Mouse (Mus musculus) heart, adult 18-20 months (tissue): ENCODE results near the gene 9530003J23Rik. TPM values are rescaled to one million over a fixed set of nuclear protein-coding genes. Genes with fewer than 3 reads are reported as not detected.
"Not testable (repeated sequence)": the region's sequence is repeated elsewhere in the genome, so short reads cannot be mapped to it uniquely, and the experiment has no call there.

Experiments
- DNase-seq, 2 experiments: peaks; one replicate each; pipeline ENCODE4 v3.0.0; 2021 to 2022; ENCODE audit warnings: mixed read lengths in 1 of 2
- long read RNA-seq, 2 experiments: library from polyadenylated mRNA; stranded (forward); transcript quantifications; one replicate each; pipeline ENCODE4 v2.0.0; 2021
- total RNA-seq, 2 experiments: library from RNA; stranded (reverse); gene quantifications; 2 replicates each; pipeline ENCODE4 v1.2.3; 2021

9530003J23Rik gene
- not detected for total RNA-seq
- long read RNA-seq, experiment 1 = 0 reads
- long read RNA-seq, experiment 2 = 0 reads

- DNase-seq = no peak
Observed at GRCm38 (mm10) chr10:117238603-117239002, at the start of gene 9530003J23Rik. Gene 9530003J23Rik, minus strand, starts transcription at chr10:117238703.

GRCm38 (mm10) chr10:117287226-117287850 is 48.8 kb upstream of the 9530003J23Rik start:
- DNase-seq = no peak

GRCm38 (mm10) chr10:117286366-117286970 is 48.0 kb upstream of the 9530003J23Rik start:
- no peak for DNase-seq

GRCm38 (mm10) chr10:117285584-117285983 is 47.1 kb upstream of the 9530003J23Rik start:
- not testable (repeated sequence) for DNase-seq

GRCm38 (mm10) chr10:117284578-117285520 is 46.3 kb upstream of the 9530003J23Rik start:
- peak in 1 of 2 experiments; percentile 45 for DNase-seq

- DNase-seq = no peak
Observed at GRCm38 (mm10) chr10:117283871-117284577, 45.5 kb upstream of the 9530003J23Rik start.

- DNase-seq = not testable (repeated sequence)
Observed at GRCm38 (mm10) chr10:117283196-117283595, 44.7 kb upstream of the 9530003J23Rik start.

GRCm38 (mm10) chr10:117282551-117282950 is 44.0 kb upstream of the 9530003J23Rik start:
- no peak for DNase-seq

GRCm38 (mm10) chr10:117282049-117282448 is 43.5 kb upstream of the 9530003J23Rik start, which contains the start of gene Lyz2:
Gene Lyz2, minus strand, starts transcription at chr10:117282321.
- peak; percentile 46 to 62 for DNase-seq

GRCm38 (mm10) chr10:117281381-117281920 is 42.9 kb upstream of the 9530003J23Rik start:
- no peak for DNase-seq

GRCm38 (mm10) chr10:117280000-117280399 is 41.5 kb upstream of the 9530003J23Rik start:
- peak in 1 of 2 experiments; percentile 25 for DNase-seq

GRCm38 (mm10) chr10:117278510-117278909 is 40.0 kb upstream of the 9530003J23Rik start:
- DNase-seq = not testable (repeated sequence)

- peak in 1 of 2 experiments; percentile 35 for DNase-seq
Observed at GRCm38 (mm10) chr10:117277779-117278178, 39.3 kb upstream of the 9530003J23Rik start.

GRCm38 (mm10) chr10:117275681-117276369 is 37.3 kb upstream of the 9530003J23Rik start:
- no peak for DNase-seq

GRCm38 (mm10) chr10:117274645-117275044 is 36.1 kb upstream of the 9530003J23Rik start:
- not testable (repeated sequence) for DNase-seq

GRCm38 (mm10) chr10:117272023-117272422 is 33.5 kb upstream of the 9530003J23Rik start:
- DNase-seq = no peak

- no peak for DNase-seq
Observed at GRCm38 (mm10) chr10:117259870-117260269, 21.4 kb upstream of the 9530003J23Rik start.

GRCm38 (mm10) chr10:117235866-117236265 is 2.6 kb downstream of the 9530003J23Rik start:
- DNase-seq = no peak

- no peak for DNase-seq
Observed at GRCm38 (mm10) chr10:117234825-117235224, 3.7 kb downstream of the 9530003J23Rik start.

- DNase-seq = no peak
Observed at GRCm38 (mm10) chr10:117229826-117230225, 8.7 kb downstream of the 9530003J23Rik start.

GRCm38 (mm10) chr10:117226002-117226401 is 12.5 kb downstream of the 9530003J23Rik start:
- no peak for DNase-seq
